Mouse (Mus musculus): ENCODE measurements at regions not wholly inside any gene's neighbourhood (a gene's known extent, or its start where the extent isn't known, plus 50 kb on each side); places are given as distances from the start of the nearest gene placed in this dataset.

DNA sequence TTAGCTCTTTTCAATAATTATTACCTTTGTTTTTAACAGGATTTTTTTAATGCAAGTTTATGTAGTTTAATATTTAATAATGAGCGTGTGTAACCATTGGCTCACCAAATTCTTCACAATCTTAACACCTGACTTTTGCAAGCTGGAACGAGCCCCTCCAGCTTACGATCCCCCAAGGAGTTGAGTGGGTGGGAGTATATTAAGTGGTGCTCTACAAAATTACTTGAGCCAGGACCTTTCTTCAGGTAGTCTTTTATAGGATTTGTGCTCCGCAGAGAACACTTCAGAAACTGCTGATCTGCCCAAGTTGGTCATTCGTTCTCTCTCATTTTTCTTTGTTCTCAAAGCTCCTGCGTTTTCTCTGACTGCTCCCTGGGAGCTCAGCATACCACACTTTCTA is 144.5 kb upstream of the Tab2 start:
- no peak overlapping the region for H3K9ac ChIP-seq (ENCODE audit: low read length)
- H3K4me1 ChIP-seq (replicated peaks; ENCODE audit: control insufficient read depth, insufficient read depth), result no peaks in the 10 kb centered on the region
- no peaks in the 10 kb centered on the region for H3K9me3 ChIP-seq (ENCODE audit: control insufficient read depth, low read length)
- H3K27me3 ChIP-seq (ENCODE audit: control insufficient read depth, insufficient read depth, low read length), result no peaks in the 10 kb centered on the region
- 76% methylated on average over 6 of the region's 6 CpGs for WGBS
- ATAC-seq (ENCODE audit: low FRiP score, low TSS enrichment) (no peak), DNase-seq (ENCODE audit: low spot score) (no peak)
- H3K4me2 ChIP-seq (replicated peaks; ENCODE audit: low read depth), result no peak overlapping the region
- H3K4me3 ChIP-seq (ENCODE audit: low read depth, low read length), result no peak overlapping the region
- no peaks in the 10 kb centered on the region for H3K36me3 ChIP-seq (ENCODE audit: control insufficient read depth, insufficient read depth, low read length)
- no peak overlapping the region for H3K27ac ChIP-seq (replicated peaks)
- TF ChIP-seq EP300 (optimal IDR thresholded peaks at IDR 0.05) (no peak), CTCF (IDR thresholded peaks at IDR 0.05; ENCODE audit: low read depth) (no peak)

DNA sequence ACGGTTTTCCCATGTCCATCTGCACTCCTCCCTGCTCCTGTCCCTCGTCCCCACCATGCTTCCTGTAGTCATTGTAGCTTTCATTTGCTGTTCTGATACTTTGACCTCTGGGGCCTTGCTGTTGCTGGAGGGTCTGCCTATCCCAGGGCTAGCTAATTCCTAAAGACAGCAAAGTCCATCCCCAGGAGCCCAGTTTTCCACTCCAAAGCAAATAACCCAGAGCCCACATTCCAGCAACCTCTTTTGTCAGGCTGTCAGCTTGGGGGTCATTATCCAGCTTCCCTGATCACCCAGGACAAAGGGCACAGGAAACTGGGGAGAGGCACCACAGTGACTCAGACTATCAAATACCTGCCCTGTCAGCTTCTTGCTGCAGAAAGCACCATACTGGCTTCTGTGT is 139.9 kb upstream of the Tab2 start:
- WGBS, result 51% methylated on average over 2 of the region's 2 CpGs
- TF ChIP-seq EP300 (optimal IDR thresholded peaks at IDR 0.05) (no peak), CTCF (IDR thresholded peaks at IDR 0.05; ENCODE audit: low read depth) (no peak)
- H3K4me3 ChIP-seq (ENCODE audit: low read depth, low read length), result no peak overlapping the region
- no peak overlapping the region for H3K4me2 ChIP-seq (replicated peaks; ENCODE audit: low read depth)
- H3K36me3 ChIP-seq (ENCODE audit: control insufficient read depth, insufficient read depth, low read length), result no peaks in the 10 kb centered on the region
- no peaks in the 10 kb centered on the region for H3K27me3 ChIP-seq (ENCODE audit: control insufficient read depth, insufficient read depth, low read length)
- DNase-seq (ENCODE audit: low spot score) (peak; percentile 21), ATAC-seq (ENCODE audit: low FRiP score, low TSS enrichment) (peak; percentile 57; the same call in 1 of the 2 replicates)
- H3K9me3 ChIP-seq (ENCODE audit: control insufficient read depth, low read length), result no peaks in the 10 kb centered on the region
- no peak overlapping the region for H3K27ac ChIP-seq (replicated peaks)
- H3K4me1 ChIP-seq (replicated peaks; ENCODE audit: control insufficient read depth, insufficient read depth), result no peaks in the 10 kb centered on the region
- H3K9ac ChIP-seq (ENCODE audit: low read length), result no peak overlapping the region

- ATAC-seq (ENCODE audit: low FRiP score, low TSS enrichment) (no peak), DNase-seq (ENCODE audit: low spot score) (no peak)
- no peak for TF ChIP-seq EP300 (optimal IDR thresholded peaks at IDR 0.05)
- TF ChIP-seq CTCF (IDR thresholded peaks at IDR 0.05; ENCODE audit: low read depth), result no peak
- no peak overlapping the region for H3K27ac ChIP-seq (replicated peaks)
- no peaks in the 10 kb centered on the region for H3K9me3 ChIP-seq (ENCODE audit: control insufficient read depth, low read length)
- H3K27me3 ChIP-seq (ENCODE audit: control insufficient read depth, insufficient read depth, low read length), result no peaks in the 10 kb centered on the region
- H3K36me3 ChIP-seq (ENCODE audit: control insufficient read depth, insufficient read depth, low read length), result no peaks in the 10 kb centered on the region
- no peak overlapping the region for H3K4me2 ChIP-seq (replicated peaks; ENCODE audit: low read depth)
- WGBS, result 76% methylated on average over 3 of the region's 3 CpGs
- no peaks in the 10 kb centered on the region for H3K4me1 ChIP-seq (replicated peaks; ENCODE audit: control insufficient read depth, insufficient read depth)
- H3K4me3 ChIP-seq (ENCODE audit: low read depth, low read length), result no peak overlapping the region
- no peak overlapping the region for H3K9ac ChIP-seq (ENCODE audit: low read length)
Observed at GRCm38 (mm10) chr10:8095206-8095605, 139.2 kb upstream of the Tab2 start.

DNA sequence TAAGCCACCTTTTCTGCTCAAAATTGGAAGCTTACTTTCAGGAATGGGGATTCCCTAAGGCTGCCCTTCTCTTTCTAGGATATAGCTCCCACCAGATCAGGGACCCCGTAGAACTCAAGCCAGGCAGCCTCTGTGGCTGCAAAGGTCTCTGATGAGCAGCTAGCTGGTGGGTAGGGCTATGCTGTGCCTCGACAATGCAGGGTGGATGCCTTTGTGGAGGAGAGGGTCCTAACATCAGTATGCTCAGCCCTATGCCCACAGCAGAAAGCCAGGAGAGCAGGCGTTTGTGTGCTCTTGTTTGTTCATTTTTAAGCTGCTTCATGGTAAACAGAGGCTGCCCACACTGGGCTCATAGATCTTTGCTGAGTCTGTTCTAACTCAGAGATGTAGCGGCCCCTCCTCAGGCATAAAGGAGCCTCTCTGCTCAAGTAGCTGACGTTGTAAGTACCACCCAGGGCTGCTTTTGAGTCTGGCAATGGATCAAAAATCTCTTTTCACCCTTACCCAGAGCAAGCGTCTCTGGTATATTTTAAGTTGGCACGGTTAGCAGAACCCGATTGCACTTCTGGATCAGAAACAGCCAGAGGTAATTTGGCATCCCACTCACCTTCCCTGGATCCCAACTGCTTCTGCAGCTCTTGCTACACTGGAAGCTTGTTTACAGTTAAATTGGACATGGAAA is 136.0 kb upstream of the Tab2 start:
- H3K9ac ChIP-seq (ENCODE audit: low read length), result no peak overlapping the region

GRCm38 (mm10) chr10:8089296-8089695 is 133.3 kb upstream of the Tab2 start:
- Histone ChIP-seq H3K9ac (ENCODE audit: low read length) (no peak overlapping the region), H3K4me2 (replicated peaks; ENCODE audit: low read depth) (no peak overlapping the region), H3K36me3 (ENCODE audit: control insufficient read depth, insufficient read depth, low read length) (no peaks in the 10 kb centered on the region), H3K9me3 (ENCODE audit: control insufficient read depth, low read length) (no peaks in the 10 kb centered on the region), H3K4me1 (replicated peaks; ENCODE audit: control insufficient read depth, insufficient read depth) (no peaks in the 10 kb centered on the region; the same call in 1 of the 2 replicates), H3K4me3 (ENCODE audit: low read depth, low read length) (no peak overlapping the region), H3K27me3 (ENCODE audit: control insufficient read depth, insufficient read depth, low read length) (no peaks in the 10 kb centered on the region), H3K27ac (replicated peaks) (no peak overlapping the region)
- TF ChIP-seq EP300 (optimal IDR thresholded peaks at IDR 0.05) (no peak), CTCF (IDR thresholded peaks at IDR 0.05; ENCODE audit: low read depth) (no peak)
- DNase-seq (ENCODE audit: low spot score) (no peak), ATAC-seq (ENCODE audit: low FRiP score, low TSS enrichment) (no peak)
- 51% methylated on average over 9 of the region's 9 CpGs for WGBS

More for the DNA sequence above, 136.0 kb upstream of the Tab2 start:
- Histone ChIP-seq H3K27ac (replicated peaks) (no peak overlapping the region), H3K4me1 (replicated peaks; ENCODE audit: control insufficient read depth, insufficient read depth) (no peaks in the 10 kb centered on the region; the same call in 1 of the 2 replicates), H3K9me3 (ENCODE audit: control insufficient read depth, low read length) (no peaks in the 10 kb centered on the region), H3K4me2 (replicated peaks; ENCODE audit: low read depth) (no peak overlapping the region), H3K36me3 (ENCODE audit: control insufficient read depth, insufficient read depth, low read length) (no peaks in the 10 kb centered on the region), H3K27me3 (ENCODE audit: control insufficient read depth, insufficient read depth, low read length) (no peaks in the 10 kb centered on the region), H3K4me3 (ENCODE audit: low read depth, low read length) (no peak overlapping the region)
- no peak for DNase-seq (ENCODE audit: low spot score)
- WGBS, result 46% methylated on average over 8 of the region's 8 CpGs
- ATAC-seq (ENCODE audit: low FRiP score, low TSS enrichment), result no peak
- TF ChIP-seq EP300 (optimal IDR thresholded peaks at IDR 0.05) (no peak), CTCF (IDR thresholded peaks at IDR 0.05; ENCODE audit: low read depth) (no peak)

DNA sequence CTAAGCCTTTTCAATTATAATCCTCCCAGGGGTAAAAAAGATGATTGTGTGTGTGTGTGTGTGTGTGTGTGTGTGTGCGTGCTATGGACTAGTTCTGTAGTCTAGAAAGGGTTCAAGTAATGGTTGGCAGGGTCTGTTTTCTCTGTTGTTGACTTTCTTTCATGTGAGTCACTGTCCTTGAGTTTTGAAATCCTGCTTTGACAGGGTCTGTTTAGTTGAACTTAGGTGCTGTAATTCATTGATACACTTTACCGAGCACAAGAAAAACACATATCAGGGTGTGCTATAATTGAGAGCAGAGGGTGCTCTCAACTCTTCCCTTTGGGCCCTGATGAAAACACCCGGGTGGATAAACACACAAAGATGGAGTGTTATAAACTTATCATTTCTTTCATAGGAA is 132.7 kb upstream of the Tab2 start:
- H3K4me1 ChIP-seq (replicated peaks; ENCODE audit: control insufficient read depth, insufficient read depth), result no peaks in the 10 kb centered on the region; the same call in 1 of the 2 replicates
- no peaks in the 10 kb centered on the region for H3K36me3 ChIP-seq (ENCODE audit: control insufficient read depth, insufficient read depth, low read length)
- WGBS, result 70% methylated on average over 3 of the region's 3 CpGs
- no peak overlapping the region for H3K4me3 ChIP-seq (ENCODE audit: low read depth, low read length)
- H3K27me3 ChIP-seq (ENCODE audit: control insufficient read depth, insufficient read depth, low read length), result no peaks in the 10 kb centered on the region
- TF ChIP-seq EP300 (optimal IDR thresholded peaks at IDR 0.05), result no peak
- no peak for TF ChIP-seq CTCF (IDR thresholded peaks at IDR 0.05; ENCODE audit: low read depth)
- no peak overlapping the region for H3K4me2 ChIP-seq (replicated peaks; ENCODE audit: low read depth)
- DNase-seq (ENCODE audit: low spot score) (no peak), ATAC-seq (ENCODE audit: low FRiP score, low TSS enrichment) (no peak)
- no peaks in the 10 kb centered on the region for H3K9me3 ChIP-seq (ENCODE audit: control insufficient read depth, low read length)
- no peak overlapping the region for H3K9ac ChIP-seq (ENCODE audit: low read length)
- no peak overlapping the region for H3K27ac ChIP-seq (replicated peaks)

Data from stomach, postnatal 0 days (tissue).